Comparison of ENCODE assay signal across 9 mouse cellular contexts in the genomic region with DNA sequence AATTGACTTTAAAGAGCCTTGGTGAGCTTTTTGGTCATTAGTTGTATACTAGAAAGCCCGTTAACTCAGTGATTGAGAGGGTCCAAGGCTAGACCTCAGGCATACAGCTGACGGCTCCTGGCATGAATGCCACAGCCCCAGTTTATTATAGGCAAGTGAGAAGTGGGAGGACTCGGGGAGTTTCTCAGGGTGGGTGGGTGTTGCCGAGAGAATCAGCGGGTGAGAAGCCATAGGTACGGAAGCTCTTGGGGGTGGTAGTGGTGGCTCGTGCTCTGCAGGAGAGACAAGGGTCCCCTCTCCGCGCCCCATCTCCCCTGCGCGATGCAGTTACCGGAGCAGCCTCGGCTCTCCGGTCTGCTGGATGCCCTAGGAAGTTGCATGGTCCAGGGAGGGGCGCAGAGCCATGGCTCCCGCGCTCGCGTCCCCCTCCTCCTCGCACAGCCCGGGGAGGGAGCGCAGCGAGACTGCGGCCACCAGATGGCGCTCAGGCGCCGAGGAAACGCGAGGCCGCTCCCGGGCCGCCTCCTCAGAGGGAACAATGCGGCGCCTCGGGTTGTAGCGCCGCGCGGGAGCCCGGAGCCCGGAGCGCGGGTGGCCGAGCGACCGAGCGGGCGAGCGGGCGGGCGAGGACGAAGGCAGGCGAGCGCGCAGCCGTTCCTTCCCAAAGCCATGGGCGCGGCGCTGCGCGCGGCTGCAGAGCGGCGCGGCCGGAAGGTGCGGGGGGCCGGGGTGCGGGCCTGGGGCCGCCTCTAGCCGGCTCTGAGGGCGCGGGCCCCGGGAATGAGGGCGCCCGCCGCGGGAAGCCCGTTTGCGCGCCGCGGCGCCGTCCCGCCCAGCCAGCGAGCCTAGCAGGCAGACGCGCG. TPM values are rescaled to one million over a fixed set of nuclear protein-coding genes. Genes with fewer than 3 reads are reported as not detected.
DNase-seq lines count a peak whose midpoint lies in the region; ATAC-seq lines count a peak whose summit lies in the region.
"Had no signal": no experiment of that assay in that cellular context is flagged by ENCODE, and none has a peak within 500 bp of the region (broad histone marks: within the 10 kb centered on the region; RNA-seq: fewer than 3 reads in every experiment).

Mgat5b (plus strand) TSS at position 541 of the 863 bp plus-strand sequence.

- peak within 1 kb of the TSS; percentile 97 for H3K9ac ChIP-seq in forebrain, embryonic 12.5 days
- peak within 1 kb of the TSS; percentile 68 for H3K9ac ChIP-seq in heart, embryonic 16.5 days (ENCODE audit: low read length)
- H3K9ac ChIP-seq in liver, embryonic 12.5 days = no peak within 1 kb of the TSS

- H3K4me3 ChIP-seq in forebrain, embryonic 12.5 days (replicated peaks) = peak within 1 kb of the TSS; percentile 73
- peak within 1 kb of the TSS; percentile 61 for H3K4me3 ChIP-seq in heart, embryonic 16.5 days (ENCODE audit: low read length)
- peak within 1 kb of the TSS; percentile 44 for H3K4me3 ChIP-seq in liver, embryonic 12.5 days

- WGBS in forebrain, embryonic 12.5 days = under 1% methylated on average over 65 of the region's 90 CpGs
- 3% methylated on average over 75 of the region's 90 CpGs for WGBS in heart, embryonic 16.5 days
- WGBS in liver, embryonic 12.5 days (ENCODE audit: insufficient replicate concordance) = 2% methylated on average over 76 of the region's 90 CpGs

- H3K27me3 ChIP-seq in forebrain, embryonic 12.5 days = peaks cover 55% of the 10 kb centered on the region
- peaks cover 63% of the 10 kb centered on the region for H3K27me3 ChIP-seq in heart, embryonic 16.5 days (ENCODE audit: control insufficient read depth, insufficient read depth, low read length)
- H3K27me3 ChIP-seq in liver, embryonic 12.5 days (replicated peaks) = peaks cover 98% of the 10 kb centered on the region
- no peaks in the 10 kb centered on the region; the same call in 1 of the 2 replicates for H3K27me3 ChIP-seq in splenic B cell, adult 2 months (ENCODE audit: control insufficient read depth, insufficient read depth, low read length, poor library complexity, severe bottlenecking)

- peaks cover 58% of the 10 kb centered on the region for H3K4me1 ChIP-seq in forebrain, embryonic 12.5 days
- peaks cover 15% of the 10 kb centered on the region for H3K4me1 ChIP-seq in heart, embryonic 16.5 days (ENCODE audit: control insufficient read depth, insufficient read depth, low read length)
- H3K4me1 ChIP-seq in liver, embryonic 12.5 days = peaks cover 6% of the 10 kb centered on the region; the same call in 1 of the 2 replicates

- peak within 1 kb of the TSS; percentile 88 for H3K27ac ChIP-seq in forebrain, embryonic 12.5 days
- no peak within 1 kb of the TSS for H3K27ac ChIP-seq in heart, embryonic 16.5 days (ENCODE audit: low read length)
- no peak within 1 kb of the TSS for H3K27ac ChIP-seq in liver, embryonic 12.5 days

- H3K4me2 ChIP-seq in forebrain, embryonic 12.5 days = peak within 1 kb of the TSS; percentile 88
- H3K4me2 ChIP-seq in heart, embryonic 16.5 days (ENCODE audit: low read depth, low read length) = peak within 1 kb of the TSS; percentile 99
- H3K4me2 ChIP-seq in liver, embryonic 12.5 days = peak within 1 kb of the TSS; percentile 68

- peak; percentile 89 for ATAC-seq in forebrain, embryonic 12.5 days (ENCODE audit: low FRiP score)
- peak; percentile 80 for ATAC-seq in heart, embryonic 16.5 days (replicated peaks; ENCODE audit: extremely low read depth, insufficient read depth, low FRiP score)
- ATAC-seq in liver, embryonic 12.5 days = peak; percentile 40; the same call in 1 of the 2 replicates

- H3K9me3 ChIP-seq in forebrain, embryonic 12.5 days = no peaks in the 10 kb centered on the region
- H3K9me3 ChIP-seq in heart, embryonic 16.5 days (replicated peaks; ENCODE audit: control insufficient read depth, low read length) = no peaks in the 10 kb centered on the region
- H3K9me3 ChIP-seq in liver, embryonic 12.5 days (replicated peaks) = no peaks in the 10 kb centered on the region

- H3K36me3 ChIP-seq in forebrain, embryonic 12.5 days (replicated peaks) = peaks cover 6% of the 10 kb centered on the region
- H3K36me3 ChIP-seq in heart, embryonic 16.5 days (ENCODE audit: control insufficient read depth, insufficient read depth) = no peaks in the 10 kb centered on the region
- no peaks in the 10 kb centered on the region for H3K36me3 ChIP-seq in liver, embryonic 12.5 days
- H3K36me3 ChIP-seq in splenic B cell, adult 2 months (ENCODE audit: control insufficient read depth, insufficient read depth, low read length, poor library complexity, severe bottlenecking) = no peaks in the 10 kb centered on the region
- H3K36me3 ChIP-seq: G1E had no signal

- DNase-seq in CD4-positive helper T cell, adult 2 months (ENCODE audit: low read depth, low spot score) = peak; percentile 77
- peak; percentile 42 for DNase-seq in c-Kit-positive CD71-positive TER-119-negative erythroid progenitor cells, embryonic 14.5 days (ENCODE audit: low read depth)
- peak; percentile 85 for DNase-seq in kidney, postnatal 14 days
- DNase-seq in natural killer cell, adult 2 months (ENCODE audit: low spot score in 2 of 2) = peak; percentile 28 to 70
- peak; percentile 78 for DNase-seq in splenic B cell, adult 2 months (ENCODE audit: low read depth, low spot score)

RNA-seq across cellular contexts. Expression of gene Mgat5b, which starts in this region (rescaled TPM):
- polyA plus RNA-seq in forebrain, embryonic 12.5 days (2016; fragmentation: Nextera tagmentation; extraction: Ambion mirVana) = 17.8 and 19.0 TPM in 2 replicates
- 0.34 and 0.86 TPM in 2 replicates for polyA plus RNA-seq in heart, embryonic 16.5 days (2015; fragmentation: Nextera tagmentation; extraction: Ambion mirVana)
- not detected in 2 replicates for polyA plus RNA-seq in liver, embryonic 12.5 days (2016; fragmentation: Nextera tagmentation; extraction: Ambion mirVana)
- polyA plus RNA-seq: G1E had no signal

Comparison
In these comparisons a context has a peak if more than half of its experiments do, and no peak if none do; other contexts are left out.
1. RNA of gene Mgat5b (polyA plus RNA-seq): 17.8 to 19.0 TPM in forebrain, embryonic 12.5 days; 0.34 to 0.86 TPM in heart, embryonic 16.5 days and not detected in liver, embryonic 12.5 days; every median in the first group is over 10 times any median in the second.
2. Peak in ATAC-seq, H3K4me3 ChIP-seq, H3K9ac ChIP-seq and H3K4me2 ChIP-seq in heart, embryonic 16.5 days; RNA of the gene not detected or under 1 TPM.
3. Peak in ATAC-seq, H3K4me3 ChIP-seq and H3K4me2 ChIP-seq in liver, embryonic 12.5 days; RNA of the gene not detected or under 1 TPM.
4. Peak in every context shown above with its lines, with median percentiles within 50 percentile points of each other: DNase-seq, ATAC-seq, H3K4me2 ChIP-seq and H3K4me3 ChIP-seq.